Mouse (Mus musculus) MEL (cell line): Measurements from ENCODE around the gene Pbp2. TPM values are rescaled to one million over a fixed set of nuclear protein-coding genes. Genes with fewer than 3 reads are reported as not detected.

Source experiments
- DNase-seq: peaks from one replicate; pipeline ENCODE4 v3.0.0; 2011; ENCODE audit warnings: low read depth, low spot score
- H3K27ac ChIP-seq: 2 replicates; pipeline ENCODE4 v1.5.1; 2012; ENCODE audit warnings: low read depth, mild to moderate bottlenecking, control low read depth, low read length, moderate library complexity; ENCODE audit not compliant: control insufficient read depth
- H3K27me3 ChIP-seq, 2 experiments: fragments of 150-350 bp in 1 of 2; sonication (generic) in 1 of 2; 2 replicates each; pipeline ENCODE4 v1.6.1; 2012; ENCODE audit warnings: low read length in 2 of 2, mild to moderate bottlenecking in 2 of 2, improper control_type of control experiment in 1 of 2, moderate library complexity in 1 of 2; ENCODE audit not compliant: insufficient read depth in 2 of 2, control insufficient read depth in 1 of 2
- H3K36me3 ChIP-seq, 2 experiments: 2 replicates each; pipeline ENCODE4 v1.6.1; 2012 to 2014; ENCODE audit warnings: low read length in 2 of 2, improper control_type of control experiment in 1 of 2, inconsistent platforms in 1 of 2, mild to moderate bottlenecking in 1 of 2; ENCODE audit not compliant: insufficient read depth in 2 of 2, control insufficient read depth in 1 of 2
- H3K4me1 ChIP-seq, 2 experiments: fragments of 150-350 bp in 1 of 2; sonication (generic) in 1 of 2; 2 replicates each; pipeline ENCODE4 v1.6.1; 2012; ENCODE audit warnings: low read length in 2 of 2, improper control_type of control experiment in 1 of 2, mild to moderate bottlenecking in 1 of 2; ENCODE audit not compliant: insufficient read depth in 2 of 2, control insufficient read depth in 1 of 2
- H3K4me3 ChIP-seq, 2 experiments: fragments of 150-350 bp in 1 of 2; sonication (generic) in 1 of 2; 2 replicates each; pipeline ENCODE4 v1.5.1; 2012; ENCODE audit warnings: low read depth in 2 of 2, low read length in 2 of 2, mild to moderate bottlenecking in 2 of 2, moderate library complexity in 2 of 2, control low read depth in 1 of 2, improper control_type of control experiment in 1 of 2; ENCODE audit not compliant: control insufficient read depth in 1 of 2, insufficient read depth in 1 of 2
- H3K79me2 ChIP-seq: 2 replicates; pipeline ENCODE4 v1.6.1; 2012; ENCODE audit warnings: mild to moderate bottlenecking, low read length, moderate library complexity; ENCODE audit not compliant: control insufficient read depth, poor library complexity, insufficient read depth
- H3K9ac ChIP-seq: 2 replicates; pipeline ENCODE4 v1.6.1; 2012; ENCODE audit warnings: low read depth, mild to moderate bottlenecking, control low read depth, low read length, moderate library complexity; ENCODE audit not compliant: control insufficient read depth, poor library complexity, severe bottlenecking
- H3K9me3 ChIP-seq: fragments of 150-350 bp; sonication (generic); replicated peaks from 2 replicates; pipeline ENCODE4 v1.6.1; 2012; ENCODE audit warnings: mild to moderate bottlenecking, low read length, improper control_type of control experiment, moderate library complexity; ENCODE audit not compliant: insufficient read depth
- CHD1 ChIP-seq: IDR thresholded peaks from 2 replicates; pipeline ENCODE4 v1.6.1; 2012; ENCODE audit warnings: low read depth, mild to moderate bottlenecking, inconsistent platforms, low read length, improper control_type of control experiment
- CHD2 ChIP-seq: IDR thresholded peaks from 2 replicates; pipeline ENCODE4 v1.6.1; 2011; ENCODE audit warnings: low read length, improper control_type of control experiment
- ELF1 ChIP-seq: IDR thresholded peaks from 2 replicates; pipeline ENCODE4 v1.6.1; 2014; ENCODE audit warnings: low read depth, mild to moderate bottlenecking, inconsistent platforms, low read length, improper control_type of control experiment, moderate library complexity
- GABPA ChIP-seq: IDR thresholded peaks from 2 replicates; pipeline ENCODE4 v1.6.1; 2012; ENCODE audit warnings: low read depth, mild to moderate bottlenecking, inconsistent platforms, low read length, improper control_type of control experiment, moderate library complexity
- GATA1 ChIP-seq: IDR thresholded peaks from 2 replicates; pipeline ENCODE4 v1.6.1; 2011; ENCODE audit warnings: low read depth, low read length, improper control_type of control experiment
- JUND ChIP-seq: IDR thresholded peaks from 2 replicates; pipeline ENCODE4 v1.6.1; 2011; ENCODE audit warnings: low read depth, mild to moderate bottlenecking, improper control_type of control experiment, low read length
- KAT2A ChIP-seq: conservative IDR thresholded peaks from 2 replicates; pipeline ENCODE4 v1.6.1; 2012; ENCODE audit warnings: low read depth, low read length, improper control_type of control experiment, inconsistent platforms
- MAX ChIP-seq: IDR thresholded peaks from 2 replicates; pipeline ENCODE4 v1.6.1; 2011; ENCODE audit warnings: low read length, improper control_type of control experiment
- MAZ ChIP-seq: IDR thresholded peaks from 2 replicates; pipeline ENCODE4 v1.6.1; 2012; ENCODE audit warnings: low read depth, mild to moderate bottlenecking, inconsistent platforms, low read length, improper control_type of control experiment
- MEF2A ChIP-seq: IDR thresholded peaks from 2 replicates; pipeline ENCODE4 v1.6.1; 2014; ENCODE audit warnings: low read depth, mild to moderate bottlenecking, inconsistent platforms, low read length, improper control_type of control experiment; ENCODE audit not compliant: poor library complexity, insufficient replicate concordance, severe bottlenecking; ENCODE audit errors: extremely low read depth
- NELFE ChIP-seq: IDR thresholded peaks from 2 replicates; pipeline ENCODE4 v1.6.1; 2011; ENCODE audit warnings: low read depth, low read length, improper control_type of control experiment
- POLR2A ChIP-seq, 2 experiments: IDR thresholded peaks; 2 replicates each; pipeline ENCODE4 v1.6.1; 2011 to 2012; ENCODE audit warnings: low read length in 2 of 2, mild to moderate bottlenecking in 2 of 2, control low read depth in 1 of 2, improper control_type of control experiment in 1 of 2, low read depth in 1 of 2, moderate library complexity in 1 of 2; ENCODE audit not compliant: control insufficient read depth in 1 of 2, insufficient read depth in 1 of 2, poor library complexity in 1 of 2
- POLR2AphosphoS5 ChIP-seq: IDR thresholded peaks from 2 replicates; pipeline ENCODE4 v1.6.1; 2012; ENCODE audit warnings: low read depth, borderline replicate concordance, mild to moderate bottlenecking, inconsistent platforms, low read length, moderate library complexity, mixed read lengths
- RCOR1 ChIP-seq: IDR thresholded peaks from 2 replicates; pipeline ENCODE4 v1.6.1; 2012; ENCODE audit warnings: low read depth, mild to moderate bottlenecking, inconsistent platforms, low read length, improper control_type of control experiment
- SIN3A ChIP-seq: IDR thresholded peaks from 2 replicates; pipeline ENCODE4 v1.6.1; 2012; ENCODE audit warnings: low read length, improper control_type of control experiment, inconsistent platforms
- SMC3 ChIP-seq: IDR thresholded peaks from 2 replicates; pipeline ENCODE4 v1.6.1; 2011; ENCODE audit warnings: low read depth, low read length, improper control_type of control experiment
- TAL1 ChIP-seq: IDR thresholded peaks from 2 replicates; pipeline ENCODE4 v1.6.1; 2012; ENCODE audit warnings: mild to moderate bottlenecking, inconsistent platforms, low read length, moderate library complexity, mixed read lengths
- USF1 ChIP-seq: IDR thresholded peaks from 2 replicates; pipeline ENCODE4 v1.6.1; 2014; ENCODE audit warnings: low read depth, mild to moderate bottlenecking, inconsistent platforms, low read length, improper control_type of control experiment, moderate library complexity
- USF2 ChIP-seq, 2 experiments: IDR thresholded peaks; 2 replicates each; pipeline ENCODE4 v1.6.1; 2011 to 2012; ENCODE audit warnings: improper control_type of control experiment in 2 of 2, low read length in 2 of 2, borderline replicate concordance in 1 of 2, inconsistent platforms in 1 of 2, low read depth in 1 of 2, mild to moderate bottlenecking in 1 of 2; ENCODE audit not compliant: insufficient read depth in 1 of 2
- ZC3H11A ChIP-seq: IDR thresholded peaks from 2 replicates; pipeline ENCODE4 v1.6.1; 2012; ENCODE audit warnings: low read depth, mild to moderate bottlenecking, inconsistent platforms, low read length, improper control_type of control experiment
- ZNF384 ChIP-seq: IDR thresholded peaks from 2 replicates; pipeline ENCODE4 v1.6.1; 2012; ENCODE audit warnings: low read depth, mild to moderate bottlenecking, inconsistent platforms, low read length, improper control_type of control experiment
- polyA plus RNA-seq, 2 experiments: library from polyadenylated mRNA; stranded (reverse) in 1 of 2; unstranded in 1 of 2; fragments of >175 nt in 1 of 2; fragments of >200 nt in 1 of 2; gene quantifications; 2 replicates each; pipeline versions ENCODE4 v1.2.1 to v1.2.4; 2012; ENCODE audit warnings: low replicate concordance in 2 of 2, low read depth in 1 of 2; ENCODE audit not compliant: insufficient read length in 2 of 2, insufficient read depth in 1 of 2, missing spikeins in 1 of 2
- total RNA-seq: library from RNA; depleted of rRNA; stranded (reverse); fragments of 300-350 nt; gene quantifications from 2 replicates; pipeline ENCODE4 v1.2.3, GENCODE M21; 2012

Gene Pbp2
- total and polyA plus RNA-seq, 3 experiments = not detected

- H3K27ac ChIP-seq = no peak overlapping the region
- TF ChIP-seq TAL1 (no peak), GABPA (no peak), MAX (no peak), MEF2A (no peak), ZNF384 (no peak), POLR2A (IDR thresholded peaks at IDR 0.05; ENCODE audit: control insufficient read depth in 1 of 2, insufficient read depth in 1 of 2, low read depth in 1 of 2, low read length in 2 of 2, poor library complexity in 1 of 2) (no peak), RCOR1 (no peak), CHD1 (no peak), KAT2A (no peak), CHD2 (no peak), JUND (no peak), POLR2AphosphoS5 (no peak), USF1 (no peak), NELFE (no peak)
- H3K4me3 ChIP-seq = no peak overlapping the region
- H3K9me3 ChIP-seq = no peaks in the 10 kb centered on the region
- peaks cover 0 to 6% of the 10 kb centered on the region in 2 experiments; a peak in 1 of 4 replicates for H3K4me1 ChIP-seq
- H3K27me3 ChIP-seq = no peaks in the 10 kb centered on the region
- DNase-seq = no peak
- H3K36me3 ChIP-seq = peaks cover 0 to 4% of the 10 kb centered on the region in 2 experiments; a peak in 1 of 4 replicates
- no peak overlapping the region for H3K9ac ChIP-seq
- H3K79me2 ChIP-seq = no peaks in the 10 kb centered on the region; the same call in 1 of the 2 replicates
These were observed 11.1 kb downstream of the Pbp2 start for GRCm38 (mm10) chr6:135299024-135299550.

GRCm38 (mm10) chr6:135297570-135297969 is 12.6 kb downstream of the Pbp2 start:
- H3K27ac ChIP-seq = no peak overlapping the region
- no peaks in the 10 kb centered on the region; the same call in 1 of the 2 replicates for H3K79me2 ChIP-seq
- no peak overlapping the region for H3K9ac ChIP-seq
- no peaks in the 10 kb centered on the region for H3K9me3 ChIP-seq
- TF ChIP-seq ZNF384 = no peak
- TF ChIP-seq ELF1 = no peak
- no peak for TF ChIP-seq SMC3
- no peak for TF ChIP-seq GATA1
- no peak for TF ChIP-seq SIN3A
- TF ChIP-seq JUND = no peak
- no peak for TF ChIP-seq NELFE
- TF ChIP-seq CHD2 = no peak
- no peak for TF ChIP-seq MAZ
- no peak for TF ChIP-seq POLR2A (IDR thresholded peaks at IDR 0.05; ENCODE audit: control insufficient read depth in 1 of 2, insufficient read depth in 1 of 2, low read depth in 1 of 2, low read length in 2 of 2, poor library complexity in 1 of 2)
- TF ChIP-seq ZC3H11A = no peak
- TF ChIP-seq USF2 (IDR thresholded peaks at IDR 0.05; ENCODE audit: borderline replicate concordance in 1 of 2, insufficient read depth in 1 of 2, low read depth in 1 of 2, low read length in 2 of 2) = no peak
- no peak for TF ChIP-seq MEF2A
- peaks cover 0 to 4% of the 10 kb centered on the region in 2 experiments; a peak in 1 of 4 replicates for H3K36me3 ChIP-seq
- H3K4me1 ChIP-seq = peaks cover 0 to 6% of the 10 kb centered on the region in 2 experiments; a peak in 1 of 4 replicates
- H3K4me3 ChIP-seq = no peak overlapping the region
- DNase-seq = no peak
- H3K27me3 ChIP-seq = 0 out of 4 replicates have a peak, but pooled peaks cover 0 to under 1% of the 10 kb centered on the region in 2 experiments
